Mouse (Mus musculus): ENCODE data around the gene Prdm1.

DNA sequence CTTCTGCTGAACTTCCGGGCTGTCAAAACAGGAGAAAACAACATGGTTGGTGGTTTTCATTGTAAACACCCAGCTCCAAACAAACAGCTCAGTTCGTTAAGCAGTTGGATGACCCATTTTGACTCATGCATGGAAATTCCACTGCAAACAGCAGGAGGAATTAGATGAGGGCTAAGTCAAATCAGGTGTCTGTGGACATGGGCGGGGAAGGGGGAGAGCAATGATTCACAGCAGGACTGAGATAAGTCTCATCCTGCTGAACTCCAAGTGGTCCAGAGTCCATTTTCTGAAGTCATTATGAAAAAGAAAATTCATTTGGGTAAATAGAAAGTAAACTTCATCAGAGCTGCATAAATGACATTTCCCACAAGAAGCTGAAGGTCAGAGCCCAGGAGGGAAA, 108.1 kb downstream of the Prdm1 start:
- TF ChIP-seq CTCF (IDR thresholded peaks at IDR 0.05; ENCODE audit: insufficient read depth, low read depth, low read length) (no peak), POLR2A (IDR thresholded peaks at IDR 0.05; ENCODE audit: insufficient read depth, low read depth, low read length) (no peak)

Measured in olfactory bulb, adult 2 months (tissue).